Mouse (Mus musculus) ES-Bruce4 (cell line): ENCODE results near the gene Kcnj15.

Experiments
- CTCF ChIP-seq: IDR thresholded peaks from one replicate; pipeline ENCODE4 v1.8.1; 2011; ENCODE audit warnings: low read depth, low read length
- POLR2A ChIP-seq: IDR thresholded peaks from one replicate; pipeline ENCODE4 v1.8.1; 2011; ENCODE audit warnings: low read length; ENCODE audit not compliant: insufficient read depth

- TF ChIP-seq CTCF: no peak
- no peak for TF ChIP-seq POLR2A
Measured at GRCm38 (mm10) chr16:95219459-95219858, 37.9 kb upstream of the Kcnj15 start.
